Mouse (Mus musculus) liver, embryonic 12.5 days (tissue): ENCODE measurements around the gene Amh. TPM values are rescaled to one million over a fixed set of nuclear protein-coding genes. Genes with fewer than 3 reads are reported as not detected.

ENCODE experiments used
- ATAC-seq: fragments of 200-750 bp; cut with Nextera tagmentation; 2 replicates; pipeline ENCODE4 v1.8.0; 2017; ENCODE audit warnings: moderate number of reproducible peaks, mild to moderate bottlenecking, moderate library complexity
- H3K27ac ChIP-seq: fragments of 300-500 bp; sonication (generic); 2 replicates; pipeline ENCODE4 v1.5.1; 2016; ENCODE audit warnings: mild to moderate bottlenecking
- H3K27me3 ChIP-seq: fragments of 300-500 bp; sonication (generic); replicated peaks from 2 replicates; pipeline ENCODE4 v1.6.1; 2016; ENCODE audit warnings: mild to moderate bottlenecking, moderate library complexity
- H3K36me3 ChIP-seq: fragments of 300-500 bp; sonication (generic); 2 replicates; pipeline ENCODE4 v1.6.1; 2016; ENCODE audit warnings: mild to moderate bottlenecking, moderate library complexity
- H3K4me1 ChIP-seq: fragments of 300-500 bp; sonication (generic); 2 replicates; pipeline ENCODE4 v1.6.1; 2016
- H3K4me2 ChIP-seq: fragments of 300-500 bp; sonication (generic); 2 replicates; pipeline ENCODE4 v1.6.1; 2016; ENCODE audit warnings: mild to moderate bottlenecking, moderate library complexity
- H3K4me3 ChIP-seq: fragments of 300-500 bp; sonication (generic); 2 replicates; pipeline ENCODE4 v1.5.1; 2016; ENCODE audit warnings: mild to moderate bottlenecking, moderate library complexity
- H3K9ac ChIP-seq: fragments of 300-500 bp; sonication (generic); 2 replicates; pipeline ENCODE4 v1.6.1; 2016; ENCODE audit warnings: mild to moderate bottlenecking, moderate library complexity
- H3K9me3 ChIP-seq: fragments of 300-500 bp; sonication (generic); replicated peaks from 2 replicates; pipeline ENCODE4 v1.6.1; 2016; ENCODE audit warnings: mild to moderate bottlenecking, moderate library complexity
- WGBS: fragments of 180-500 bp; shearing (Covaris S2); methylation state at CpG from one replicate; pipeline ENCODE4 v1.1.7; 2016; ENCODE audit not compliant: insufficient replicate concordance; 5-methylcytosine and 5-hydroxymethylcytosine counted together
- microRNA counts: library from miRNA; unstranded; fragments of <30 nt; microRNA quantifications from one replicate; lab custom pipeline; 2017
- microRNA-seq: library from miRNA; unstranded; fragments of <30 nt; microRNA quantifications from one replicate; pipeline ENCODE4, GENCODE M21; 2017
- polyA plus RNA-seq: library from polyadenylated mRNA; unstranded; fragments of >200 nt; fragmentation: Nextera tagmentation; extraction: Ambion mirVana; gene quantifications from 2 replicates; pipeline ENCODE4 v1.2.1, GENCODE M21; 2016

Amh gene
- polyA plus RNA-seq, 1 experiment from 2014 or later: not detected

DNA sequence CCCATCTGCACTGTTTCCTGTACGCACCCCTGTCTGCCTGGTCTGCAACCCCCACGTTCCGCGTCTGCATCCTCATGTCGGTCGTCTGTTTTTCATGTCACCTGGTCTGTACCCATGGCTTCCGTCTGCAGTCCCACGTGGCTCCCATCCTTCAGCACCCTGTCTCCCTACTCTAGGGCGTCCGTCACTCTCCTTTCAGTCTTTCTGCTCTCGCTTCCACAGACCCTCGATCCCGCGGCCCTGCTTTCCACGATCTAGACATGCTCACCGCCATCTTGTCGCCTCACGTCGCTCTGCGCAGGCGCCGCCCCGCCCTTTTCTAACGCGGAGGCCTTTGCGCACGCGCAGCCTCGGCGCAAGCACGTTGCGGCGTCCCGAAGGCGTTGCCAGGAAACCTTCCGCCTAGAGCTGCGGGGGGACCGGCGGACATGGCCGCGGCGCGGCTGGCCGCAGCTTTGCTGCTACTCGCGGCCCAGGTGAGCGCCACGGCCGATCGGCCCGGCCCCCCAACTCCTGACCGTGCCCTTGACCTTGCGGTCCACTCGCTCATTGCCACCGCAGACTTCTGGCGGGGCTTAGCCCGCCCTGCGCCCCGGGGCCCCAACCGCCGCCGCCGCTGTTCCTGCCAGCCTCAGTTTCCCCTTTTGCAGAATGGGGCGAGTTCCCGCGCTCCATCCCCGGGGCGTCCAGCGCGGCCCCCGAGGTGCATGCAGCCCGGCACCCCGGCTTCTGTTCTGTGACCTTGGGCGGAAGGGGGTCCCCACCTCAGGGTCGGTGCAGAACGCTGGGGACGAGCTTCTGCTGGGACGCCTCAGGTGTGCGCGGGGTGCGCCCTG, 50.1 kb downstream of the Amh start, which contains the start of the genes Lsm7 and Sppl2b:
TSS of gene Lsm7 (minus strand) at position 297 of the 836 bp plus-strand sequence.
TSS of gene Sppl2b (plus strand) at position 363 of the 836 bp plus-strand sequence.
- Histone ChIP-seq H3K9me3 (no peaks in the 10 kb centered on the region), H3K36me3 (peaks cover 46% of the 10 kb centered on the region), H3K4me3 (peak within 1 kb of the TSS; percentile 91), H3K4me1 (peaks cover 80% of the 10 kb centered on the region), H3K4me2 (peak within 1 kb of the TSS; percentile 93), H3K9ac (peak within 1 kb of the TSS; percentile 97), H3K27ac (peak within 1 kb of the TSS; percentile 99), H3K27me3 (no peaks in the 10 kb centered on the region)
- ATAC-seq: peak; percentile 25
- WGBS: under 1% methylated on average over 81 of the region's 81 CpGs

DNA sequence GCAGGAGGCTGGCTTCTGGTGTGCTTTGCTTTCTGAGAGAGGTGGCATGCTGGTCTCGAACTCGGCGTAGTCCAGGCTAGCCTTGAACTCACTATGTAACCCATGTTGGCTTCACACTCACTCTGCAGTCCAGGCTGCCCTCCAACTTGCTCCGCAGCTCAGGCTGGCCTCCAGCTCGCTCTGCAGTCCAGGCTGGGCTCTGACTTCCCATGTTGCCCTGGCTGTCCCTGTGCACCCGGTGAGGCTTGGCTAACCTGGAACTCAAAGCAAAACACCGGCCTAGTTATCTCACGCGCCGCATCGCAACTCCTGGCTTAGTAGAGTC, 50.7 kb downstream of the Amh start:
- no peaks in the 10 kb centered on the region for H3K9me3 ChIP-seq

DNA sequence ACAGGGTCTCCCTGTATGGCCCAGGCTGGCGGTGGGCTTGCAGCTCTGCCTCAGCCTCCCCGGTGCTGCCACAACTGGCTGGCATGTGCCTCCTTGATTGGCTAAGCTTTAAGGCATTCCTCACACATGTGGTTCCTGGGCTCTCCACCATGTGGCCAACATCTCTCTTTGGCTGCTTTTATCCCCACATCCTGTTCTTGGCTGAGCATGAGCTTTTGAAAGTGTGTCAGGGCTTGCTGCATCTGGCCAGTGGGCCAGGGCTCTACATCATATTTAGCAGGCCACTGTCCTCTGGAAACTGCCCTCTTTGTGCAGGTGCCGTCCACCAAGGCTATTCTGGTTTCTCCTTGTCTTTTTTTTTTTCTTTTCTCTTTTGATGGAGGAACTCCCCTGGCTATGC, 51.2 kb downstream of the Amh start:
- ATAC-seq: no peak
- Histone ChIP-seq H3K27ac (peak overlapping the region; percentile 99), H3K9me3 (no peaks in the 10 kb centered on the region), H3K36me3 (peaks cover 43% of the 10 kb centered on the region), H3K4me1 (peaks cover 82% of the 10 kb centered on the region), H3K4me2 (peak overlapping the region; percentile 93), H3K9ac (peak overlapping the region; percentile 97), H3K27me3 (no peaks in the 10 kb centered on the region), H3K4me3 (peak overlapping the region; percentile 91)
- WGBS: 33% methylated on average over 3 of the region's 3 CpGs

More for the DNA sequence above, 50.7 kb downstream of the Amh start:
- WGBS: 6% methylated on average over 11 of the region's 11 CpGs
- Histone ChIP-seq H3K27me3 (no peaks in the 10 kb centered on the region), H3K4me1 (peaks cover 78% of the 10 kb centered on the region), H3K9ac (peak overlapping the region; percentile 97), H3K4me3 (peak overlapping the region; percentile 91), H3K27ac (peak overlapping the region; percentile 99), H3K36me3 (peaks cover 43% of the 10 kb centered on the region), H3K4me2 (peak overlapping the region; percentile 93)
- no peak for ATAC-seq

DNA sequence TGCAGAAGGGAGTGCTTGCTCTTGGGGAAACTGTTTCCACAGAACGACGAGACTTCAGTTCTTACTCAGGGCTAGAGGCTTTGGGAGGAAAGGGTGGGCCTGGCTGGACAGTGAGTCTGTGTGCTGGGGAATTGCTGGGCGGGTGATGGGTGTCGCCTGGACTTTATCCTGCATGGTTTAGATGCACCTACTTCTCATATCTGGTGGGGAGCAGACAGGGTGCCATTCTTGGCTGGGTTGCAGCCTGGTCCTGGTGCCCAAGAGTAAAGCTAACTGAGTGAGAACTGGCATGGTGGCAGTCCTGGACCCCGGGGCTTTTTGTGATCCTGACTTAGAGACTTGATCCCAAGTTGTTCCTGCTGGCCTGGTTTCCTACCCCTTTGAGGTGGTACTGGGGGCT, 51.9 kb downstream of the Amh start:
- H3K27ac ChIP-seq: peak overlapping the region; percentile 99
- peak overlapping the region; percentile 97 for H3K9ac ChIP-seq
- peaks cover 43% of the 10 kb centered on the region for H3K36me3 ChIP-seq
- peak; percentile 40 for ATAC-seq
- H3K4me3 ChIP-seq: peak overlapping the region; percentile 91
- no peaks in the 10 kb centered on the region for H3K27me3 ChIP-seq
- H3K4me1 ChIP-seq: peaks cover 87% of the 10 kb centered on the region
- H3K4me2 ChIP-seq: peak overlapping the region; percentile 93
- no peaks in the 10 kb centered on the region for H3K9me3 ChIP-seq
- WGBS: 37% methylated on average over 5 of the region's 5 CpGs

MicroRNAs encoded within 50 kb of the gene (microRNA counts, 519-probe panel; counts per million panel counts)
- 582 counts per million, percentile 70 among the panel's probes with 10 or more counts for microRNA mmu-miR-1982 (lab: Ali Mortazavi, UCI)

Small RNA genes lying within 50 kb of the gene (microRNA-seq; reads per million reads assigned to microRNA genes)
- gene Mir1982: 3.5 reads per million, percentile 2 among the genes with 10 or more reads in this experiment

Other genes with a start within 250 kb of the Amh start
- 23.2 and 23.9 TPM in 2 replicates for gene Rexo1, start 243.7 kb upstream of the Amh start, polyA plus RNA-seq
- 24.0 and 24.7 TPM in 2 replicates for gene Klf16, start 227.9 kb upstream of the Amh start, polyA plus RNA-seq
- 86.4 and 88.9 TPM in 2 replicates for gene Abhd17a, start 214.9 kb upstream of the Amh start, polyA plus RNA-seq
- 63.3 and 65.2 TPM in 2 replicates for gene Scamp4, start 202.4 kb upstream of the Amh start, polyA plus RNA-seq
- gene Adat3, start 202.4 kb upstream of the Amh start, polyA plus RNA-seq: 7.0 and 7.4 TPM in 2 replicates
- 2.6 and 3.0 TPM in 2 replicates for gene Gm49322, start 199.2 kb upstream of the Amh start, polyA plus RNA-seq
- gene Csnk1g2, start 182.4 kb upstream of the Amh start, polyA plus RNA-seq: 106 TPM in 2 replicates
- gene Btbd2, start 148.2 kb upstream of the Amh start, polyA plus RNA-seq: 26.0 and 27.3 TPM in 2 replicates
- 124 and 125 TPM in 2 replicates for gene Mknk2, start 127.1 kb upstream of the Amh start, polyA plus RNA-seq
- gene Mob3a, start 103.3 kb upstream of the Amh start, polyA plus RNA-seq: 43.9 and 45.3 TPM in 2 replicates
- 10.1 and 10.6 TPM in 2 replicates for gene Izumo4, start 103.1 kb upstream of the Amh start, polyA plus RNA-seq
- gene Ap3d1, start 63.0 kb upstream of the Amh start, polyA plus RNA-seq: 36.5 and 38.2 TPM in 2 replicates
- 15.7 TPM in 2 replicates for gene Dot1l, start 50.0 kb upstream of the Amh start, polyA plus RNA-seq
- 53.5 and 54.1 TPM in 2 replicates for gene Sf3a2, start 7.0 kb upstream of the Amh start, polyA plus RNA-seq
- 134 and 137 TPM in 2 replicates for gene Plekhj1, start 6.6 kb upstream of the Amh start, polyA plus RNA-seq
- gene Jsrp1, start 8.3 kb downstream of the Amh start, polyA plus RNA-seq: 0.18 and 0.46 TPM in 2 replicates
- 1,528 and 1,635 TPM in 2 replicates for gene Oaz1, start 21.4 kb downstream of the Amh start, polyA plus RNA-seq
- gene Lingo3, start 38.8 kb downstream of the Amh start, polyA plus RNA-seq: not detected in 2 replicates
- gene Lsm7, start 50.0 kb downstream of the Amh start, polyA plus RNA-seq: 235 and 245 TPM in 2 replicates
- 66.1 and 70.5 TPM in 2 replicates for gene Sppl2b, start 50.0 kb downstream of the Amh start, polyA plus RNA-seq
- gene Tmprss9, start 66.6 kb downstream of the Amh start, polyA plus RNA-seq: 0.04 and 0.05 TPM in 2 replicates
- gene Timm13, start 95.7 kb downstream of the Amh start, polyA plus RNA-seq: 271 and 301 TPM in 2 replicates
- gene Lmnb2, start 113.0 kb downstream of the Amh start, polyA plus RNA-seq: 23.1 and 23.6 TPM in 2 replicates
- gene Gadd45b, start 124.8 kb downstream of the Amh start, polyA plus RNA-seq: 1.6 and 2.0 TPM in 2 replicates
- 0.80 and 0.81 TPM in 2 replicates for gene Gng7, start 209.7 kb downstream of the Amh start, polyA plus RNA-seq
- gene Diras1, start 220.4 kb downstream of the Amh start, polyA plus RNA-seq: not detected in 2 replicates
- gene Slc39a3, start 232.2 kb downstream of the Amh start, polyA plus RNA-seq: 7.1 and 7.9 TPM in 2 replicates